Mouse (Mus musculus): ENCODE data around the gene Lpin3.

- TF ChIP-seq CTCF (IDR thresholded peaks at IDR 0.05; ENCODE audit: borderline replicate concordance, control insufficient read depth, extremely low read depth, insufficient read depth, low read length, poor library complexity) (no peak), POLR2A (IDR thresholded peaks at IDR 0.05; ENCODE audit: control insufficient read depth, extremely low read depth, insufficient read depth, low read length, poor library complexity) (no peak)
Measured at GRCm38 (mm10) chr2:160869446-160869845, 11.0 kb upstream of the Lpin3 start.
